In the genomic region with DNA sequence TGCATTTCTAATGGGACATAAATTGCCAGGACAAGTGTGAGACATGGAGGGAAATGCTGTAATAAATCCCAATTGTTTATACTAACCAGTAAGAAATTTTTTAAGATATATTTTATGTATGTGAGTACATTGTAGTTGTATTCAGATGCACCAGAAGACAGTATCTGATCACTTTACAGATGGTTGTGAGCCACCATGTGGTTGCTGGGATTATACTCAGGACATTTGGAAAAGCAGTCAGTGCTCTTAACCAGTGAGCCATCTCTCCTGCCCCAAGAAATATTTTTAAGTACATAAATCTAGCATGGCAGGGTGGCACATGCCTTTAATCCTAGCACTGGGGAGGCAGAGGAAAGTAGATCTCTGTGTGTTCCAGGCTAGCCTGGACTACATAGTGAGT, we compare ENCODE assay signal across 17 mouse cellular contexts. TPM values are rescaled to one million over a fixed set of nuclear protein-coding genes. Genes with fewer than 3 reads are reported as not detected.
DNase-seq lines count a peak whose midpoint lies in the region; ATAC-seq and TF ChIP-seq lines count a peak whose summit lies in the region.
"Had no signal": no experiment of that assay in that cellular context is flagged by ENCODE, and none has a peak within 500 bp of the region (broad histone marks: within the 10 kb centered on the region; RNA-seq: fewer than 3 reads in every experiment).

No protein-coding gene starts in this region.

- no peak for DNase-seq in forebrain, postnatal 0 days
- DNase-seq in forebrain, embryonic 14.5 days (ENCODE audit: low spot score): no peak
- DNase-seq in kidney, adult 9 months: peak; percentile 9
- DNase-seq in kidney, adult 18-20 months: no peak
- DNase-seq in lung, embryonic 14.5 days: no peak
- no peak for DNase-seq in lung, postnatal 25 days (ENCODE audit: low spot score)
- no peak for DNase-seq in T-cell, adult 2 months (ENCODE audit: low spot score)
- DNase-seq: cerebellum, adult 11-12 months; cerebellum, adult 9-11 months; cerebellum, postnatal 36 days had no signal

- ATAC-seq in forebrain, postnatal 0 days: no peak
- ATAC-seq in forebrain, embryonic 14.5 days: no peak
- no peak for ATAC-seq in lung, embryonic 14.5 days (ENCODE audit: insufficient read depth)
- ATAC-seq: activated CD4-positive, CD25-positive, alpha-beta regulatory T cell, adult 4 months had no signal

- H3K36me3 ChIP-seq in forebrain, postnatal 0 days (ENCODE audit: insufficient read depth): no peaks in the 10 kb centered on the region
- H3K36me3 ChIP-seq in forebrain, embryonic 14.5 days (ENCODE audit: control insufficient read depth, insufficient read depth, low read length): no peaks in the 10 kb centered on the region
- H3K36me3 ChIP-seq in lung, embryonic 14.5 days (ENCODE audit: insufficient read depth): no peaks in the 10 kb centered on the region
- H3K36me3 ChIP-seq: embryonic facial prominence, embryonic 13.5 days; forebrain, embryonic 12.5 days; heart, embryonic 12.5 days; hindbrain, embryonic 10.5 days had no signal

- H3K9ac ChIP-seq in forebrain, postnatal 0 days: no peak overlapping the region
- H3K9ac ChIP-seq in forebrain, embryonic 14.5 days (ENCODE audit: low read length): no peak overlapping the region
- no peak overlapping the region for H3K9ac ChIP-seq in lung, embryonic 14.5 days
- H3K9ac ChIP-seq: forebrain, embryonic 12.5 days; heart, embryonic 12.5 days; hindbrain, embryonic 14.5 days had no signal

- no peaks in the 10 kb centered on the region for H3K27me3 ChIP-seq in forebrain, postnatal 0 days (ENCODE audit: insufficient read depth, low read length)
- H3K27me3 ChIP-seq in forebrain, embryonic 14.5 days (replicated peaks; ENCODE audit: control insufficient read depth, insufficient read depth, low read length): no peaks in the 10 kb centered on the region
- no peaks in the 10 kb centered on the region for H3K27me3 ChIP-seq in lung, embryonic 14.5 days (ENCODE audit: insufficient read depth, low read length)
- H3K27me3 ChIP-seq: embryonic facial prominence, embryonic 13.5 days; forebrain, embryonic 12.5 days; heart, embryonic 12.5 days had no signal

- no peak overlapping the region for H3K27ac ChIP-seq in forebrain, postnatal 0 days (ENCODE audit: low read depth, low read length)
- no peak overlapping the region for H3K27ac ChIP-seq in forebrain, embryonic 14.5 days (ENCODE audit: low read depth, low read length)
- no peak overlapping the region for H3K27ac ChIP-seq in lung, embryonic 14.5 days (ENCODE audit: low read depth)
- H3K27ac ChIP-seq: embryonic facial prominence, embryonic 13.5 days; forebrain, embryonic 12.5 days; hindbrain, embryonic 10.5 days; hindbrain, embryonic 14.5 days had no signal

- H3K9me3 ChIP-seq in forebrain, postnatal 0 days (ENCODE audit: low read length): no peaks in the 10 kb centered on the region
- no peaks in the 10 kb centered on the region for H3K9me3 ChIP-seq in forebrain, embryonic 14.5 days (replicated peaks; ENCODE audit: control insufficient read depth, low read length)
- no peaks in the 10 kb centered on the region for H3K9me3 ChIP-seq in lung, embryonic 14.5 days (ENCODE audit: low read depth, low read length)
- H3K9me3 ChIP-seq: embryonic facial prominence, embryonic 13.5 days; forebrain, embryonic 12.5 days; heart, embryonic 12.5 days; hindbrain, embryonic 10.5 days had no signal

- H3K4me3 ChIP-seq in forebrain, postnatal 0 days (ENCODE audit: low read depth, low read length): no peak overlapping the region
- no peak overlapping the region for H3K4me3 ChIP-seq in forebrain, embryonic 14.5 days (ENCODE audit: low read depth, low read length)
- H3K4me3 ChIP-seq in lung, embryonic 14.5 days (ENCODE audit: low read depth, low read length): no peak overlapping the region
- H3K4me3 ChIP-seq: embryonic facial prominence, embryonic 13.5 days; forebrain, embryonic 12.5 days; heart, embryonic 12.5 days; hindbrain, embryonic 10.5 days had no signal

- peak; percentile 23 for TF ChIP-seq CTCF in forebrain, postnatal 0 days (IDR thresholded peaks at IDR 0.05; ENCODE audit: low read depth)
- TF ChIP-seq CTCF in lung, embryonic 14.5 days (IDR thresholded peaks at IDR 0.05; ENCODE audit: low read depth): 0 out of 2 replicates have a peak, but pooled peaks have one; percentile 13

- no peak overlapping the region for H3K4me2 ChIP-seq in forebrain, postnatal 0 days (ENCODE audit: low read depth)
- H3K4me2 ChIP-seq in forebrain, embryonic 14.5 days (ENCODE audit: low read length): no peak overlapping the region
- no peak overlapping the region for H3K4me2 ChIP-seq in lung, embryonic 14.5 days
- H3K4me2 ChIP-seq: embryonic facial prominence, embryonic 13.5 days; forebrain, embryonic 12.5 days; heart, embryonic 12.5 days; hindbrain, embryonic 14.5 days had no signal

- H3K4me1 ChIP-seq in forebrain, postnatal 0 days (ENCODE audit: insufficient read depth): no peaks in the 10 kb centered on the region
- H3K4me1 ChIP-seq in forebrain, embryonic 14.5 days (ENCODE audit: control insufficient read depth, insufficient read depth, low read length): no peaks in the 10 kb centered on the region
- H3K4me1 ChIP-seq in lung, embryonic 14.5 days (ENCODE audit: insufficient read depth): no peaks in the 10 kb centered on the region
- H3K4me1 ChIP-seq: embryonic facial prominence, embryonic 13.5 days; forebrain, embryonic 12.5 days had no signal

RNA-seq across cellular contexts. Expression of gene Srgn, which starts 18.5 kb away (rescaled TPM):
- total RNA-seq in forebrain, postnatal 0 days (2014; rRNA removed): 12.8 and 17.4 TPM in 2 replicates
- polyA plus RNA-seq in forebrain, postnatal 0 days (2015; fragmentation: Nextera tagmentation; extraction: Ambion mirVana): 19.8 and 19.9 TPM in 2 replicates
- 7.5 and 10.3 TPM in 2 replicates for polyA plus RNA-seq in forebrain, embryonic 14.5 days (2014; fragmentation: Nextera tagmentation; extraction: Ambion mirVana)
- polyA plus RNA-seq in lung, embryonic 14.5 days (2014; fragmentation: Nextera tagmentation; extraction: Ambion mirVana): 33.8 and 39.4 TPM in 2 replicates
- polyA plus RNA-seq: C2C12 had no signal

RNA-seq across cellular contexts. Expression of gene Kif1bp, which starts 32.5 kb away (rescaled TPM):
- 95.5 and 100 TPM in 2 replicates for total RNA-seq in forebrain, postnatal 0 days (2014; rRNA removed)
- 67.8 and 78.9 TPM in 2 replicates for polyA plus RNA-seq in forebrain, postnatal 0 days (2015; fragmentation: Nextera tagmentation; extraction: Ambion mirVana)
- 74.4 and 74.9 TPM in 2 replicates for polyA plus RNA-seq in forebrain, embryonic 14.5 days (2014; fragmentation: Nextera tagmentation; extraction: Ambion mirVana)
- polyA plus RNA-seq in lung, embryonic 14.5 days (2014; fragmentation: Nextera tagmentation; extraction: Ambion mirVana): 41.5 and 42.7 TPM in 2 replicates

RNA-seq across cellular contexts. Expression of gene Ddx21, which starts 56.3 kb away (rescaled TPM):
- total RNA-seq in forebrain, postnatal 0 days (2014; rRNA removed): 24.2 and 30.7 TPM in 2 replicates
- polyA plus RNA-seq in forebrain, postnatal 0 days (2015; fragmentation: Nextera tagmentation; extraction: Ambion mirVana): 10.4 and 11.1 TPM in 2 replicates
- polyA plus RNA-seq in forebrain, embryonic 14.5 days (2014; fragmentation: Nextera tagmentation; extraction: Ambion mirVana): 20.6 and 22.5 TPM in 2 replicates
- polyA plus RNA-seq in lung, embryonic 14.5 days (2014; fragmentation: Nextera tagmentation; extraction: Ambion mirVana): 34.4 and 35.4 TPM in 2 replicates

RNA-seq across cellular contexts. Expression of gene Vps26a, which starts 59.2 kb away (rescaled TPM):
- total RNA-seq in forebrain, postnatal 0 days (2014; rRNA removed): 40.2 and 45.7 TPM in 2 replicates
- polyA plus RNA-seq in forebrain, postnatal 0 days (2015; fragmentation: Nextera tagmentation; extraction: Ambion mirVana): 43.1 and 52.1 TPM in 2 replicates
- 77.8 and 86.1 TPM in 2 replicates for polyA plus RNA-seq in forebrain, embryonic 14.5 days (2014; fragmentation: Nextera tagmentation; extraction: Ambion mirVana)
- 71.2 and 75.7 TPM in 2 replicates for polyA plus RNA-seq in lung, embryonic 14.5 days (2014; fragmentation: Nextera tagmentation; extraction: Ambion mirVana)
